Mouse (Mus musculus): Measurements from ENCODE around the gene Slc15a3. TPM values are rescaled to one million over a fixed set of nuclear protein-coding genes. Genes with fewer than 3 reads are reported as not detected.

Slc15a3 gene
- polyA plus RNA-seq, 2 experiments from 2014 or later = 2.0 to 4.2 TPM

- no peak for ATAC-seq
Measured at GRCm38 (mm10) chr19:10869886-10870527, 30.5 kb downstream of the Slc15a3 start, which contains the start of gene Tmem132a. Gene Tmem132a, minus strand, starts transcription at chr19:10869940.

- no peak for ATAC-seq
Measured at GRCm38 (mm10) chr19:10870676-10871075, 31.1 kb downstream of the Slc15a3 start.

GRCm38 (mm10) chr19:10871328-10871961 lies 31.9 kb downstream of the Slc15a3 start:
- no peak for ATAC-seq

GRCm38 (mm10) chr19:10878201-10878837 lies 38.8 kb downstream of the Slc15a3 start:
- no peak for ATAC-seq

- peak; percentile 77 for ATAC-seq
Measured at GRCm38 (mm10) chr19:10880085-10880974, 40.8 kb downstream of the Slc15a3 start.

GRCm38 (mm10) chr19:10880975-10881425 lies 41.5 kb downstream of the Slc15a3 start:
- no peak for ATAC-seq

GRCm38 (mm10) chr19:10881426-10882154 lies 42.1 kb downstream of the Slc15a3 start, which contains the start of gene Tmem109:
Gene Tmem109, minus strand, starts transcription at chr19:10882001.
- peak; percentile 78 for ATAC-seq

GRCm38 (mm10) chr19:10892201-10892600 lies 52.7 kb downstream of the Slc15a3 start:
- ATAC-seq = no peak

GRCm38 (mm10) chr19:10895016-10895528 lies 55.5 kb downstream of the Slc15a3 start, which contains the start of gene Prpf19:
Gene Prpf19, plus strand, starts transcription at chr19:10895231.
- peak; percentile 99 for ATAC-seq

GRCm38 (mm10) chr19:10895708-10896107 lies 56.2 kb downstream of the Slc15a3 start:
- no peak for ATAC-seq

GRCm38 (mm10) chr19:10896849-10897248 lies 57.3 kb downstream of the Slc15a3 start:
- ATAC-seq = no peak

- ATAC-seq = no peak
Measured at GRCm38 (mm10) chr19:10897491-10897890, 58.0 kb downstream of the Slc15a3 start.

GRCm38 (mm10) chr19:10900315-10900714 lies 60.8 kb downstream of the Slc15a3 start:
- ATAC-seq = no peak

- no peak for ATAC-seq
Measured at GRCm38 (mm10) chr19:10901046-10901445, 61.5 kb downstream of the Slc15a3 start.

GRCm38 (mm10) chr19:10904512-10904911 lies 65.0 kb downstream of the Slc15a3 start:
- ATAC-seq = no peak

- no peak for ATAC-seq
Measured at GRCm38 (mm10) chr19:10904927-10905727, 65.6 kb downstream of the Slc15a3 start.

- ATAC-seq = no peak
Measured at GRCm38 (mm10) chr19:10905728-10906000, 66.1 kb downstream of the Slc15a3 start.

GRCm38 (mm10) chr19:10907891-10908290 lies 68.4 kb downstream of the Slc15a3 start:
- no peak for ATAC-seq
